Mouse (Mus musculus) heart, postnatal 0 days (tissue): ENCODE measurements around the gene Pthlh. TPM values are rescaled to one million over a fixed set of nuclear protein-coding genes. Genes with fewer than 3 reads are reported as not detected.
"Not testable (repeated sequence)": the region's sequence is repeated elsewhere in the genome, so short reads cannot be mapped to it uniquely, and the experiment has no call there.

Experiments
- ATAC-seq: fragments of 200-750 bp; cut with Nextera tagmentation; 2 replicates; pipeline ENCODE4 v1.8.0; 2017; ENCODE audit warnings: low read depth, moderate number of reproducible peaks, moderate library complexity; ENCODE audit not compliant: insufficient read depth
- DNase-seq: peaks from one replicate; pipeline ENCODE4 v3.0.0-alpha.2; 2016; ENCODE audit warnings: low spot score
- H3K27ac ChIP-seq: fragments of 300-500 bp; sonication (generic); 2 replicates; pipeline ENCODE4 v1.5.1; 2014; ENCODE audit warnings: low read depth, mild to moderate bottlenecking
- H3K27me3 ChIP-seq: fragments of 300-500 bp; sonication (generic); 2 replicates; pipeline ENCODE4 v1.6.1; 2014; ENCODE audit warnings: low read length, mixed read lengths; ENCODE audit not compliant: control insufficient read depth, insufficient read depth
- H3K36me3 ChIP-seq: fragments of 300-500 bp; sonication (generic); replicated peaks from 2 replicates; pipeline ENCODE4 v1.6.1; 2014; ENCODE audit warnings: low read length, mixed read lengths; ENCODE audit not compliant: control insufficient read depth, insufficient read depth
- H3K4me1 ChIP-seq: fragments of 300-500 bp; sonication (generic); 2 replicates; pipeline ENCODE4 v1.6.1; 2014; ENCODE audit warnings: antibody characterized with exemption; ENCODE audit not compliant: control insufficient read depth, insufficient read depth
- H3K4me2 ChIP-seq: fragments of 300-500 bp; sonication (generic); 2 replicates; pipeline ENCODE4 v1.6.1; 2014; ENCODE audit warnings: low read depth, mild to moderate bottlenecking, low read length, moderate library complexity
- H3K4me3 ChIP-seq: fragments of 300-500 bp; sonication (generic); 2 replicates; pipeline ENCODE4 v1.5.1; 2014; ENCODE audit warnings: low read depth, low read length
- H3K9ac ChIP-seq: fragments of 300-500 bp; sonication (generic); replicated peaks from 2 replicates; pipeline ENCODE4 v1.6.1; 2014; ENCODE audit warnings: low read depth, low read length, mixed read lengths
- H3K9me3 ChIP-seq: fragments of 300-500 bp; sonication (generic); replicated peaks from 2 replicates; pipeline ENCODE4 v1.6.1; 2016; ENCODE audit warnings: low read length; ENCODE audit not compliant: control insufficient read depth
- CTCF ChIP-seq: IDR thresholded peaks from 2 replicates; pipeline ENCODE4 v1.5.1; 2016; ENCODE audit warnings: antibody characterized with exemption, control low read depth, low read depth
- EP300 ChIP-seq: IDR thresholded peaks from 2 replicates; pipeline ENCODE4 v1.6.1; 2016; ENCODE audit warnings: antibody characterized with exemption, low read depth
- WGBS: fragments of 180-500 bp; shearing (Covaris S2); extraction: QIAGEN DNeasy Blood & Tissue Kit; methylation state at CpG from one replicate; pipeline ENCODE4 v1.1.7; 2014; 5-methylcytosine and 5-hydroxymethylcytosine counted together
- polyA plus RNA-seq: library from polyadenylated mRNA; unstranded; fragments of >200 nt; fragmentation: Nextera tagmentation; extraction: Ambion mirVana; gene quantifications from 2 replicates; pipeline ENCODE4 v1.2.1, GENCODE M21; 2015
- total RNA-seq: library from RNA; depleted of rRNA; stranded (reverse); fragments of >200 nt; gene quantifications from 2 replicates; pipeline ENCODE4 v1.2.3, GENCODE M21; 2014; ENCODE audit warnings: low replicate concordance; rRNA removed

The Pthlh gene
- total RNA-seq = 0.81 TPM in 1 of 2 replicates, not detected in the other
- polyA plus RNA-seq = 1.6 and 1.9 TPM in 2 replicates

DNA sequence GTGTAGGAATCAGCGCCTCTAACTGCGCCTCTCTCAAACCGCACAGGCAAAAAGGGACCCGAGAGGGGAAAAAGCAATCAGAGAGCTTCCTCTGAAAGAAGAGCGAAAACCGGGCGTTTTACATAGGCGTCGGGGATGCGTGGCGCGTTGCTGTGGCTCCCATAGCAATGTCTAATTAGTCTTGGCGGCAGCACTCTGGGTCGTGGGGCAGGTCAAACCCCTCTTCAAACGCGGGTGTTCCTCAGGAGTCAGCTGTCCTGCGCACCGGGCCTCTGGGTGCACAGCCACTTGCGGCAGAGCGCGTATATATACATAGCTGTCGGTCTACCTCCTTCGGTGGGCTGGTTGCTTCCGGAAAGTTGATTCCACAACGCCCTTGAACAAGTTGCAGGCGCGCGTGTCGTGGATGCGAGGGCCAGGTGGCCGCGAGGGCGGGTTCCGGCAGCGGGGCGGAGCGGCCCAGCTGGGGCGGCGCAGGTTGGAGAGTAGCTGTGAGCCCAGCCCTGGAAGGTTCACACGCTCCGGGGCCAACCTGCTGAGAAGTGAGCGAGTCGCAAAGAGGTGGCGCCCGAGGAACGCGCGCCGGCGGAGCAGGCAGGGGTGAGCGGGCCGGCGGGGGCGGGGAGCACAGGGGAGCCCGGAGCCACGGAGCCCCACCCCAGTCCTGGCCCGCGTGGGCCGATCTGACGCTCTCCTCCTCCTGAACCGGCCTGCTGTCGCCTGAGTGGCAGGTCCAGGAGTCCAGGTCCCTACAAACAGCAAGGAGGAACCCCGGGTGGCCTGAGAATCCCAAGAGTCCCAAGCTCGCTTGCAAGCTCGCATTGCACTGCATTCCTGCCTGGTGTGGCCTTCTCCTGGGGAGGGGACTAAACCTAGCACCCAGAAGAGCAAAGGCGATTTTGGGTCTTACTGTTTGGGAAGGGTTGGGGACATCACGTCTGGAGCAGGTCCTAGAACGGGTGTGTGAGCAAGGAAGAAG, at the start of gene Pthlh:
Gene Pthlh, minus strand, starts transcription at position 597 of the 979 bp plus-strand sequence.
- ATAC-seq = peak; percentile 84
- Histone ChIP-seq H3K4me1 (peaks cover 4% of the 10 kb centered on the region; the same call in 1 of the 2 replicates), H3K27me3 (peaks cover 74% of the 10 kb centered on the region), H3K4me3 (peak within 1 kb of the TSS; percentile 53), H3K36me3 (no peaks in the 10 kb centered on the region), H3K9me3 (no peaks in the 10 kb centered on the region), H3K9ac (peak within 1 kb of the TSS; percentile 10; the same call in 1 of the 2 replicates), H3K27ac (no peak within 1 kb of the TSS), H3K4me2 (peak within 1 kb of the TSS; percentile 93)
- peak; percentile 39; the same call in 1 of the 2 replicates for TF ChIP-seq CTCF
- no peak for TF ChIP-seq EP300
- peak; percentile 32 for DNase-seq
- under 1% methylated on average over 67 of the region's 68 CpGs for WGBS

DNA sequence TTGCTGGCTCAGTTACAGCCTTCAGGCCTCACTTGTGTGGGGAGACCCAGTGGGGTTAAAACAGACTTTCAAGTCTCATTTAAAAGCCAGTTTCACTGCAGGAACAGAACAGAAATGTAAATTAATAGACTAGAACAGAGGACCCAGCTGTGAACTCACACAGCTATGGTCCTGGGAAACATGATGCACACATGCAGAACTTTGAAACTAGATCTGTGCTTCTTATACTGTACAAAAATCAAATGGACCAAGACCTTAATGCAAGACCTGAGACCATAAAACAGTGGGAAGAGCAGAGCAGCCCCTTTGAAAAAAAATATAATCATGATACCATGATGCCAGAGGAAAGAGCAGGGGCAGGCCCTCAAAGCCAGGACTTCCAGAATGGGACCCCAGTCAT, 49.3 kb upstream of the Pthlh start:
- no peak overlapping the region for H3K4me3 ChIP-seq
- H3K27me3 ChIP-seq = no peaks in the 10 kb centered on the region
- no peaks in the 10 kb centered on the region for H3K9me3 ChIP-seq
- no peak overlapping the region for H3K4me2 ChIP-seq
- no peak for TF ChIP-seq CTCF
- no peak for TF ChIP-seq EP300
- no peak for DNase-seq
- H3K36me3 ChIP-seq = no peaks in the 10 kb centered on the region
- H3K4me1 ChIP-seq = no peaks in the 10 kb centered on the region
- H3K27ac ChIP-seq = no peak overlapping the region
- no peak for ATAC-seq
- no peak overlapping the region for H3K9ac ChIP-seq

DNA sequence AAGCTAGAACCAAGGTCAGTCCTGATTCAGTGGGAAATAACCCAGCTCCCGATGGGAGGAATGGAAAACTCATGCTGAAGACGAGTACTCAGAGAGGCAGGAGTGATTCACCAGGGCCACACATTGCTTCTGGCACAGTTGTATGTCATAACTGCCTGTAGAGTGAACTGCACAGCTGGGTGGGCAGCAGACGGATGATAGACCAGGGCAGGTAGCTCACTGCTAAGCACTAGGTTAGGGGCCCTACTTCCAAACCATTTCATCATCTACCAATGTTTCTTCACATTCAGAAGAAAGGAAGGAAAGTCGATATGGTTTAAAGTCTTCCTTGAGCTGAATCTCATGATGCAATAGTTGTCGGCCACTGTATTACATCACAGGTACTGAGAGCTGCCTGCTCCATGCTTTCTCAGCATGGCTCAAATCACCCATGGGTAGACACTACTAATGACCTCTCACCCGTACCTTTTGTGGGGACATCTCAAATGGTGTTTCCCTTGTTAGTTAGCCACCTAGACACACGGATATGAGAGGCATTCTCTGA, 46.5 kb upstream of the Pthlh start:
- DNase-seq (no peak), ATAC-seq (no peak)
- Histone ChIP-seq H3K27me3 (no peaks in the 10 kb centered on the region), H3K4me2 (no peak overlapping the region), H3K4me1 (no peaks in the 10 kb centered on the region), H3K4me3 (no peak overlapping the region), H3K36me3 (no peaks in the 10 kb centered on the region), H3K9me3 (no peaks in the 10 kb centered on the region), H3K9ac (no peak overlapping the region), H3K27ac (no peak overlapping the region)
- 75% methylated on average over 7 of the region's 7 CpGs for WGBS
- no peak for TF ChIP-seq CTCF
- no peak for TF ChIP-seq EP300

DNA sequence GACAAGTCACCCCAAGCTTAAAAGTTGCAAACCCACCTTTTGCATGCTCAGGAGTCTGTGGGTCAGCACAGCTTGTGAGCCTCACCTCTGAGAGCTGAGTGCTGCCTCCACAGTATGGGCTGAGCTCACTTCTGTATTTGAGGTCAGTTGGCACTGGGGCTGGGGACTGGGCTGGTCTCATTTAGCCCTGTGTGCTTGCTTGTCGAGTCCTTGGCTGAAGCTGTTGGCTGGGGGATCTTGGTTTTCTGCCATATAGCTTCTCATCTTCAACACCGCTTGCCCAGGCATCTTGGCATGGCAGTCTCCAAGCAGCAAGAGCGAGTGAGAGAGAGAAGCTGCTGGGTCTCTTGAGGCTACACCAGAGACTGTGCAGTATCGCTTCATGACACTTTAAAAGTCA, 46.1 kb upstream of the Pthlh start:
- Histone ChIP-seq H3K9ac (no peak overlapping the region), H3K4me3 (no peak overlapping the region), H3K4me2 (no peak overlapping the region), H3K27me3 (no peaks in the 10 kb centered on the region), H3K4me1 (no peaks in the 10 kb centered on the region), H3K36me3 (no peaks in the 10 kb centered on the region), H3K9me3 (no peaks in the 10 kb centered on the region), H3K27ac (no peak overlapping the region)
- DNase-seq (no peak), ATAC-seq (no peak)
- WGBS = 76% methylated on average over 4 of the region's 4 CpGs
- no peak for TF ChIP-seq EP300
- TF ChIP-seq CTCF = no peak

DNA sequence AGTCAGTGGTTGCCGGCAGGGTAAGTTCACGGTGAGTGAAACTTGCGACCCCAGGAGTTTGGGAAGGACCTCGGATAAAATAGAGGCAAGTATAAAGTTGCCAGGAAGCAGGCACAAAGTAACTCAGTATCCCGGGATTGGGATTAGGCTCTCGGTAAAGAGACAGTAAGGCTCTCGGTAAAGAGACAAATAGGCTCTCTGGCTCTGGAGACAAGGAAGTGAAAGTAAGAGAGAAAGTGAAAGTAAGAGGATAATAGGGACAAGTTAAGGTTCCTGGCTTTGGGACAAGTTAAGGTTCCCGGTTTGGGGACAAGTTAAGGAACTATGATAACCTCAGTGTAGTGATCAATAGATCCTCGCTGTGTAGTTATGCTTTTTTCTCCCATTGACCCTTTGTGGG, 40.3 kb upstream of the Pthlh start:
- not testable (repeated sequence) for DNase-seq, H3K9me3 ChIP-seq, H3K4me1 ChIP-seq, H3K36me3 ChIP-seq, ATAC-seq, H3K27me3 ChIP-seq, H3K4me2 ChIP-seq, H3K27ac ChIP-seq, H3K4me3 ChIP-seq, H3K9ac ChIP-seq
- WGBS = 61% methylated on average over 4 of the region's 9 CpGs
